Mouse (Mus musculus): ENCODE measurements around the gene Rnd2. TPM values are rescaled to one million over a fixed set of nuclear protein-coding genes. Genes with fewer than 3 reads are reported as not detected.

Rnd2 gene
- polyA plus RNA-seq, 1 experiment = 1.0 TPM

- 45% methylated on average over 4 of the region's 4 CpGs for WGBS
- TF ChIP-seq POLR2A (IDR thresholded peaks at IDR 0.05; ENCODE audit: borderline replicate concordance, control insufficient read depth, low read depth, low read length) = no peak
- no peak for TF ChIP-seq CTCF (IDR thresholded peaks at IDR 0.05; ENCODE audit: control insufficient read depth, insufficient read depth, low read length)
- Histone ChIP-seq H3K4me3 (replicated peaks; ENCODE audit: control insufficient read depth, low read depth, low read length) (no peak overlapping the region), H3K4me1 (ENCODE audit: control insufficient read depth, insufficient read depth, low read length) (no peaks in the 10 kb centered on the region), H3K27ac (ENCODE audit: control insufficient read depth, insufficient read depth, low read depth, low read length, poor library complexity) (no peak overlapping the region)
These were observed 12.4 kb downstream of the Rnd2 start for GRCm38 (mm10) chr11:101477194-101477551.

- 74% methylated on average over 10 of the region's 10 CpGs for WGBS
These were observed 12.9 kb downstream of the Rnd2 start for GRCm38 (mm10) chr11:101477552-101478211.

GRCm38 (mm10) chr11:101479171-101479635, 14.4 kb downstream of the Rnd2 start:
- 56% methylated on average over 18 of the region's 18 CpGs for WGBS
- Histone ChIP-seq H3K27ac (ENCODE audit: control insufficient read depth, insufficient read depth, low read depth, low read length, poor library complexity) (no peak overlapping the region), H3K4me3 (replicated peaks; ENCODE audit: control insufficient read depth, low read depth, low read length) (no peak overlapping the region), H3K4me1 (ENCODE audit: control insufficient read depth, insufficient read depth, low read length) (no peaks in the 10 kb centered on the region)
- no peak for TF ChIP-seq CTCF (IDR thresholded peaks at IDR 0.05; ENCODE audit: control insufficient read depth, insufficient read depth, low read length)
- TF ChIP-seq POLR2A (IDR thresholded peaks at IDR 0.05; ENCODE audit: borderline replicate concordance, control insufficient read depth, low read depth, low read length) = no peak

More at GRCm38 (mm10) chr11:101477552-101478211, 12.9 kb downstream of the Rnd2 start:
- Histone ChIP-seq H3K4me1 (ENCODE audit: control insufficient read depth, insufficient read depth, low read length) (no peaks in the 10 kb centered on the region), H3K27ac (ENCODE audit: control insufficient read depth, insufficient read depth, low read depth, low read length, poor library complexity) (no peak overlapping the region), H3K4me3 (replicated peaks; ENCODE audit: control insufficient read depth, low read depth, low read length) (no peak overlapping the region)
- TF ChIP-seq POLR2A (IDR thresholded peaks at IDR 0.05; ENCODE audit: borderline replicate concordance, control insufficient read depth, low read depth, low read length) (no peak), CTCF (IDR thresholded peaks at IDR 0.05; ENCODE audit: control insufficient read depth, insufficient read depth, low read length) (no peak)

DNA sequence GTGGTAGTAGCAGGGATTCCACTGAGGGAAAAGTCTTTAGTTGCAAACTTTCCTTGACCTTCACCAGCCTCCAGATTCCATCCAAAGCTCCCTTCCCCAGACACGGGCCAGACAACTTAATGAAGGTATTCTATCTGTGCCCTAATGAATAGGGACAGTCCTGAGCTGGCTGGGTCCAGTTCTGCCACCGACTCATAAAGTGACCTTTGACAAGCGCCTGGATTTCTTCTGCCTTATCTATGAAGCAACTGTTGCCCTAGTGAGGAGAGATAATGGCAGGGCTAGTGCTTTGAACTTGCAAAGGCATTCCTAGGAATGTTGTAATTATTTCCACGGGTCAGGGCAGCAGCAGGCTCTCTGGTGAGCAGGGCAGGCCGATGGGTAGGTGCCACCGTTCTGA, 16.1 kb downstream of the Rnd2 start:
- Histone ChIP-seq H3K27ac (ENCODE audit: control insufficient read depth, insufficient read depth, low read depth, low read length, poor library complexity) (no peak overlapping the region), H3K4me1 (ENCODE audit: control insufficient read depth, insufficient read depth, low read length) (no peaks in the 10 kb centered on the region), H3K4me3 (replicated peaks; ENCODE audit: control insufficient read depth, low read depth, low read length) (no peak overlapping the region)
- TF ChIP-seq CTCF (IDR thresholded peaks at IDR 0.05; ENCODE audit: control insufficient read depth, insufficient read depth, low read length) (no peak), POLR2A (IDR thresholded peaks at IDR 0.05; ENCODE audit: borderline replicate concordance, control insufficient read depth, low read depth, low read length) (no peak)
- 68% methylated on average over 6 of the region's 6 CpGs for WGBS

- Histone ChIP-seq H3K27ac (ENCODE audit: control insufficient read depth, insufficient read depth, low read depth, low read length, poor library complexity) (no peak overlapping the region), H3K4me3 (replicated peaks; ENCODE audit: control insufficient read depth, low read depth, low read length) (no peak overlapping the region), H3K4me1 (ENCODE audit: control insufficient read depth, insufficient read depth, low read length) (no peaks in the 10 kb centered on the region)
- 63% methylated on average over 3 of the region's 3 CpGs for WGBS
- no peak for TF ChIP-seq POLR2A (IDR thresholded peaks at IDR 0.05; ENCODE audit: borderline replicate concordance, control insufficient read depth, low read depth, low read length)
- TF ChIP-seq CTCF (IDR thresholded peaks at IDR 0.05; ENCODE audit: control insufficient read depth, insufficient read depth, low read length) = no peak
These were observed 19.0 kb downstream of the Rnd2 start for GRCm38 (mm10) chr11:101483804-101484203.

GRCm38 (mm10) chr11:101484245-101484644, 19.4 kb downstream of the Rnd2 start:
- TF ChIP-seq POLR2A (IDR thresholded peaks at IDR 0.05; ENCODE audit: borderline replicate concordance, control insufficient read depth, low read depth, low read length) = no peak
- no peak for TF ChIP-seq CTCF (IDR thresholded peaks at IDR 0.05; ENCODE audit: control insufficient read depth, insufficient read depth, low read length)
- Histone ChIP-seq H3K4me1 (ENCODE audit: control insufficient read depth, insufficient read depth, low read length) (no peaks in the 10 kb centered on the region), H3K4me3 (replicated peaks; ENCODE audit: control insufficient read depth, low read depth, low read length) (no peak overlapping the region), H3K27ac (ENCODE audit: control insufficient read depth, insufficient read depth, low read depth, low read length, poor library complexity) (no peak overlapping the region)
- 72% methylated on average over 6 of the region's 6 CpGs for WGBS

- Histone ChIP-seq H3K27ac (ENCODE audit: control insufficient read depth, insufficient read depth, low read depth, low read length, poor library complexity) (no peak overlapping the region), H3K4me1 (ENCODE audit: control insufficient read depth, insufficient read depth, low read length) (no peaks in the 10 kb centered on the region)
- WGBS = 61% methylated on average over 7 of the region's 7 CpGs
These were observed 20.0 kb downstream of the Rnd2 start for GRCm38 (mm10) chr11:101484814-101485213.

DNA sequence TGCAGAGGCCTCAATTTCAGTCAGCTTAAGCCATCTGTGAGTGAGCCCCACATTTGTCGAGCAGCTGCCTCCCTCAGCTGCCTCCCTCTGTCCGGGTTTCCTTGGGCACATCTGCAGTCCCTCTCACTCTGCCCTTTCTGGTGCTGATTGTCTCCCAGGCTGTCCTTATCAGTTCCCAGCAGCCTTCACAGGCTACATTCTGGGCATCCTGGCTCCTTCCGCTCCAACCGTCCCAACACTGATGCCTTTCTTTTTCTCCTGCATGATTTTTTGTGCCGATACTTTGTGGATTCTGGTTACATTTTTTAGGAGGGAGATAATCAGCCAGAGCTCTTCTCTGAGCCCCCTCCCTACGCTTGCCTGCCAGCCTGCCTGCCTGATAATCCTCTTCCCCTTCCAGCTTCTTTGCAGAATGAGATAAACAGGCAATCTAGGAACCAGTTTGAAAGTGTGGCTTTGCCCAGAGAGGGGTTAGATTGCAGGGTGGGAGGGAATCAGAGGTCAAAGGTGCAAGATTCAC, 20.8 kb downstream of the Rnd2 start:
- TF ChIP-seq POLR2A (IDR thresholded peaks at IDR 0.05; ENCODE audit: borderline replicate concordance, control insufficient read depth, low read depth, low read length) (no peak), CTCF (IDR thresholded peaks at IDR 0.05; ENCODE audit: control insufficient read depth, insufficient read depth, low read length) (no peak)
- no peak overlapping the region for H3K27ac ChIP-seq (ENCODE audit: control insufficient read depth, insufficient read depth, low read depth, low read length, poor library complexity)
- WGBS = 55% methylated on average over 6 of the region's 6 CpGs
- no peaks in the 10 kb centered on the region for H3K4me1 ChIP-seq (ENCODE audit: control insufficient read depth, insufficient read depth, low read length)
- no peak overlapping the region for H3K4me3 ChIP-seq (replicated peaks; ENCODE audit: control insufficient read depth, low read depth, low read length)

More at GRCm38 (mm10) chr11:101484814-101485213, 20.0 kb downstream of the Rnd2 start:
- no peak overlapping the region for H3K4me3 ChIP-seq (replicated peaks; ENCODE audit: control insufficient read depth, low read depth, low read length)
- TF ChIP-seq CTCF (IDR thresholded peaks at IDR 0.05; ENCODE audit: control insufficient read depth, insufficient read depth, low read length) = no peak
- no peak for TF ChIP-seq POLR2A (IDR thresholded peaks at IDR 0.05; ENCODE audit: borderline replicate concordance, control insufficient read depth, low read depth, low read length)

Data from bone marrow, adult 2 months (tissue).